Mouse (Mus musculus): ENCODE data around the gene Rab8b. TPM values are rescaled to one million over a fixed set of nuclear protein-coding genes. Genes with fewer than 3 reads are reported as not detected.
A peak's percentile ranks its signal among the peaks of the same experiment; 100 is the strongest.

The Rab8b gene
- polyA plus RNA-seq, 1 experiment = 11.2 TPM

GRCm38 (mm10) chr9:66948536-66948935, 29.0 kb upstream of the Rab8b start:
- no peaks in the 10 kb centered on the region for H3K9me3 ChIP-seq (replicated peaks; ENCODE audit: control insufficient read depth, insufficient read depth, low read length, poor library complexity, severe bottlenecking)
- no peaks in the 10 kb centered on the region for H3K27me3 ChIP-seq (ENCODE audit: control insufficient read depth, insufficient read depth, low read length, poor library complexity, severe bottlenecking)
- no peak for TF ChIP-seq EP300 (IDR thresholded peaks at IDR 0.05; ENCODE audit: insufficient read depth, low read depth, low read length)
- no peak for TF ChIP-seq CTCF (IDR thresholded peaks at IDR 0.05; ENCODE audit: low read depth, low read length)
- no peak for TF ChIP-seq POLR2A (IDR thresholded peaks at IDR 0.05; ENCODE audit: insufficient read depth, low read length)
- no peak overlapping the region for H3K4me3 ChIP-seq (ENCODE audit: low read depth, low read length)
- H3K9ac ChIP-seq (ENCODE audit: low read depth, poor library complexity, severe bottlenecking) = no peak overlapping the region
- no peaks in the 10 kb centered on the region for H3K4me1 ChIP-seq (ENCODE audit: control insufficient read depth, insufficient read depth, low read length)
- H3K27ac ChIP-seq (ENCODE audit: insufficient read depth, low read length) = no peak overlapping the region
- H3K36me3 ChIP-seq (ENCODE audit: control insufficient read depth, insufficient read depth, low read length, poor library complexity, severe bottlenecking) = peaks cover 20% of the 10 kb centered on the region

DNA sequence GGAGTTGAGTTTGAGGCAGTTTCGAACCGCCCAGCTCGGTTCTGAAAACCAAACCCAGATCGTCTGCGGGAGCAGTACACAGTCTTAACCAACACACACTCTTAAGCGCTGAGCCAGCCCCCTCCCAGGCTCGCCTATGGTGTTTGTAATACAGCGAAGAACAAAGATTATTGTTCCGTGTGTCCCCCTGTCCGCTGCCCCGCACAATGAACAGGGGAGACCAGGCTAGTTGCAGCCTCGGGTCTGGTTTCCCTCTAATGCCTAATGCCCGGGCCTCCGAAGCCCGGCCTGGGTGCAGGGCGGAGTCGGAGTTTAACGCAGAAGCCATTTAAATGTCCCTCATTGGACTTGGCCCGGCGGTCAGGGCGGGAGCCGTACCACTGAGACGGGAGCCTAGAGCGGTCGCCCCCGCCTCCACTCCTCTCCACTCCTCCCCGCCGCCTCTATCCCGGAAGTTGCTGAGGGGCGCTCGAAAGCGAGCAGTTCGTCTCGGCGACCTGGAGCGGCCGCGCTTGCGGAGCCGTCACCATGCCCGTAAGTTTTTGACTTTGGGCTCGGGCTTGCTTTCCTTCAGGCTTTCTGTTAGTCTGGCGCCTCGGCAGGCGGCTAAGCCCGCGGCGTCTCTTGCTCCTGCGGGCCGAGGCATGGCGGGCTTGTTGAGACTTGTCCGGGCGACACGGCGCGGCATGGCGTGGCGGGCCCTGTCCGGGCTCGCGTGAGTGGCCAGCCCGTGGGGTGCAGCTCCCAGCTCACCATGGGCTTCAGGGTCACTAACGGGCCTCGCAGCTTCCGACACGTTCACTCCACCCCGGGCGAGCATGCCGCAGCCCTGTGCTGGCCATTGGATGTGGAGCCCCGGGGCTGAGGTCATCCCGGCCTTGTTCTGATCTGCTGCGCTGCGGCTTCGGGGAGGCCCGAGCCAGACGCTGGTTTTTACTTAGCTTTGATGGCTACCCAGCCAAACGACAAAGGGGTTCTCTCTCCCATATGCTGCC, 26.5 kb upstream of the Rab8b start, which contains the start of gene Rps27l:
Rps27l (plus strand) TSS at position 440 of the 995 bp plus-strand sequence.
- peaks cover 20% of the 10 kb centered on the region for H3K36me3 ChIP-seq (ENCODE audit: control insufficient read depth, insufficient read depth, low read length, poor library complexity, severe bottlenecking)
- H3K9ac ChIP-seq (ENCODE audit: low read depth, poor library complexity, severe bottlenecking) = peak within 1 kb of the TSS; percentile 82
- H3K4me1 ChIP-seq (ENCODE audit: control insufficient read depth, insufficient read depth, low read length) = no peaks in the 10 kb centered on the region
- H3K27me3 ChIP-seq (ENCODE audit: control insufficient read depth, insufficient read depth, low read length, poor library complexity, severe bottlenecking) = no peaks in the 10 kb centered on the region
- peak; percentile 40 for TF ChIP-seq POLR2A (IDR thresholded peaks at IDR 0.05; ENCODE audit: insufficient read depth, low read length)
- TF ChIP-seq EP300 (IDR thresholded peaks at IDR 0.05; ENCODE audit: insufficient read depth, low read depth, low read length) = no peak
- no peak for TF ChIP-seq CTCF (IDR thresholded peaks at IDR 0.05; ENCODE audit: low read depth, low read length)
- H3K27ac ChIP-seq (ENCODE audit: insufficient read depth, low read length) = peak within 1 kb of the TSS; percentile 74
- H3K4me3 ChIP-seq (ENCODE audit: low read depth, low read length) = peak within 1 kb of the TSS; percentile 95
- no peaks in the 10 kb centered on the region for H3K9me3 ChIP-seq (replicated peaks; ENCODE audit: control insufficient read depth, insufficient read depth, low read length, poor library complexity, severe bottlenecking)

- H3K9me3 ChIP-seq (replicated peaks; ENCODE audit: control insufficient read depth, insufficient read depth, low read length, poor library complexity, severe bottlenecking) = no peaks in the 10 kb centered on the region
- no peaks in the 10 kb centered on the region for H3K4me1 ChIP-seq (ENCODE audit: control insufficient read depth, insufficient read depth, low read length)
- no peaks in the 10 kb centered on the region for H3K27me3 ChIP-seq (ENCODE audit: control insufficient read depth, insufficient read depth, low read length, poor library complexity, severe bottlenecking)
- TF ChIP-seq POLR2A (IDR thresholded peaks at IDR 0.05; ENCODE audit: insufficient read depth, low read length) = no peak
- TF ChIP-seq EP300 (IDR thresholded peaks at IDR 0.05; ENCODE audit: insufficient read depth, low read depth, low read length) = no peak
- TF ChIP-seq CTCF (IDR thresholded peaks at IDR 0.05; ENCODE audit: low read depth, low read length) = no peak
- H3K4me3 ChIP-seq (ENCODE audit: low read depth, low read length) = peak overlapping the region; percentile 88
- H3K27ac ChIP-seq (ENCODE audit: insufficient read depth, low read length) = peak overlapping the region; percentile 74
- H3K36me3 ChIP-seq (ENCODE audit: control insufficient read depth, insufficient read depth, low read length, poor library complexity, severe bottlenecking) = peaks cover 20% of the 10 kb centered on the region
- H3K9ac ChIP-seq (ENCODE audit: low read depth, poor library complexity, severe bottlenecking) = peak overlapping the region; percentile 82
These were observed 25.7 kb upstream of the Rab8b start for GRCm38 (mm10) chr9:66945161-66945560.

DNA sequence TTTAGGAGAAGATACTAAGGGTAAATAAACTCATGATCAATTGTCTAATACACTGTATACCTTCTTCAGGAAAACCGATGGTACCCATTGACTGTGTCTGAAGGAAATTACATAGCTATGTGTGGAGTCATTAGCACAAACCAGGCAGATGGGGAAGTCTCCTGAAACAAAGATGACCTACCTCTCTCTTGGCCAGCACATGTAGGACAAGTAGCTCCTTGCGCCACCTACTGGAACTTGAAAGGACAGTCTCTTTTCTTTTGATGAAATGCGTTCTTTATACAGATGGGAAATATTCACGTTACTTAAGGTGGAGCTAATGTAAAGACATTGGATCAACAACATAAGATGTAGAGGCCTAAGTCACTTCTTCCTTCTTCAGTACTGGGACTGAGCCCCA, 19.3 kb upstream of the Rab8b start:
- Histone ChIP-seq H3K4me1 (ENCODE audit: control insufficient read depth, insufficient read depth, low read length) (no peaks in the 10 kb centered on the region), H3K4me3 (ENCODE audit: low read depth, low read length) (no peak overlapping the region), H3K9ac (ENCODE audit: low read depth, poor library complexity, severe bottlenecking) (no peak overlapping the region), H3K36me3 (ENCODE audit: control insufficient read depth, insufficient read depth, low read length, poor library complexity, severe bottlenecking) (no peaks in the 10 kb centered on the region), H3K27ac (ENCODE audit: insufficient read depth, low read length) (no peak overlapping the region), H3K9me3 (replicated peaks; ENCODE audit: control insufficient read depth, insufficient read depth, low read length, poor library complexity, severe bottlenecking) (no peaks in the 10 kb centered on the region), H3K27me3 (ENCODE audit: control insufficient read depth, insufficient read depth, low read length, poor library complexity, severe bottlenecking) (no peaks in the 10 kb centered on the region)
- TF ChIP-seq EP300 (IDR thresholded peaks at IDR 0.05; ENCODE audit: insufficient read depth, low read depth, low read length) (no peak), CTCF (IDR thresholded peaks at IDR 0.05; ENCODE audit: low read depth, low read length) (peak; percentile 24)

DNA sequence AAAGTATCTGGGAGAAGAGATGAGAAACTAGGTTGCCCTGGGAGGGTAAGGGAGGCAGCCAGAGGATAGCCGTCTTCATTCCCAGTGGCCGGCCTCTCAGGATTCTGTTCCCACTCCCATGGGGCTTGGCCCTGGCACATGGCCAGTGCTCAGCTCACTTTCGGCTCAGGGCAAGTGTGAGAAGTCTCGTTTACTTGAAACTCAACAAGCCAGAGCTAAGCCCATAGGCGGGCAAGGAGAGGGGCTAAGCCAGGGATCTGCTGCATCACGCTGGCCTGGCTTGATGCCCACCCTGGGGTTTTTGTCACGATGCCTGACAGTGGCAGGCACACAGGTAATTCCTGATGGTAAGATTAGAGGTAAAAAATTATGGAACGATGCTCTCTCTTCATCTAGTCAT, 18.0 kb upstream of the Rab8b start:
- Histone ChIP-seq H3K9me3 (replicated peaks; ENCODE audit: control insufficient read depth, insufficient read depth, low read length, poor library complexity, severe bottlenecking) (no peaks in the 10 kb centered on the region), H3K4me1 (ENCODE audit: control insufficient read depth, insufficient read depth, low read length) (no peaks in the 10 kb centered on the region), H3K9ac (ENCODE audit: low read depth, poor library complexity, severe bottlenecking) (no peak overlapping the region), H3K36me3 (ENCODE audit: control insufficient read depth, insufficient read depth, low read length, poor library complexity, severe bottlenecking) (no peaks in the 10 kb centered on the region), H3K27ac (ENCODE audit: insufficient read depth, low read length) (no peak overlapping the region), H3K4me3 (ENCODE audit: low read depth, low read length) (no peak overlapping the region), H3K27me3 (ENCODE audit: control insufficient read depth, insufficient read depth, low read length, poor library complexity, severe bottlenecking) (no peaks in the 10 kb centered on the region)
- no peak for TF ChIP-seq POLR2A (IDR thresholded peaks at IDR 0.05; ENCODE audit: insufficient read depth, low read length)
- no peak for TF ChIP-seq EP300 (IDR thresholded peaks at IDR 0.05; ENCODE audit: insufficient read depth, low read depth, low read length)
- TF ChIP-seq CTCF (IDR thresholded peaks at IDR 0.05; ENCODE audit: low read depth, low read length) = no peak

Measured in ES-Bruce4 (cell line).